Mouse (Mus musculus): Measurements from ENCODE around the gene Cplx2.

Gene Cplx2

DNA sequence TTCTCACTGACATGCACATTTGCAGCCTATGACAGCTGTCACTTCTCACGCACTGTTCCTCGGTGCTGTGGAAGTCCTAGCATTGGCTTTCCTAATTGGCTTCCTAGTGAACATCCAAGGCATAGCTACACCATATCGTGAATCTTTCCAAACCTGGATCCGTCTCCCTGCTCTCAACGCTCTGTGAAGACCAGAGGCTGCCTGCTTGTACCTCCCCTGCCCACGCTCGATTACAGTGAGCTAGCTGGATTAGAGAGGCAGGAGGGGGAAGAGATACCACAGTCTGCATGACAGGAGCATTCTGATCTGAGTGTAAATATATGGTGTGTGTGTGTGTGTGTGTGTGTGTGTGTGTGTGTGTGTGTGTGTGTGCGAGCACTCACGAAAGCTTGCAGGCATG, 3.0 kb upstream of the Cplx2 start:
- no peak for DNase-seq

DNA sequence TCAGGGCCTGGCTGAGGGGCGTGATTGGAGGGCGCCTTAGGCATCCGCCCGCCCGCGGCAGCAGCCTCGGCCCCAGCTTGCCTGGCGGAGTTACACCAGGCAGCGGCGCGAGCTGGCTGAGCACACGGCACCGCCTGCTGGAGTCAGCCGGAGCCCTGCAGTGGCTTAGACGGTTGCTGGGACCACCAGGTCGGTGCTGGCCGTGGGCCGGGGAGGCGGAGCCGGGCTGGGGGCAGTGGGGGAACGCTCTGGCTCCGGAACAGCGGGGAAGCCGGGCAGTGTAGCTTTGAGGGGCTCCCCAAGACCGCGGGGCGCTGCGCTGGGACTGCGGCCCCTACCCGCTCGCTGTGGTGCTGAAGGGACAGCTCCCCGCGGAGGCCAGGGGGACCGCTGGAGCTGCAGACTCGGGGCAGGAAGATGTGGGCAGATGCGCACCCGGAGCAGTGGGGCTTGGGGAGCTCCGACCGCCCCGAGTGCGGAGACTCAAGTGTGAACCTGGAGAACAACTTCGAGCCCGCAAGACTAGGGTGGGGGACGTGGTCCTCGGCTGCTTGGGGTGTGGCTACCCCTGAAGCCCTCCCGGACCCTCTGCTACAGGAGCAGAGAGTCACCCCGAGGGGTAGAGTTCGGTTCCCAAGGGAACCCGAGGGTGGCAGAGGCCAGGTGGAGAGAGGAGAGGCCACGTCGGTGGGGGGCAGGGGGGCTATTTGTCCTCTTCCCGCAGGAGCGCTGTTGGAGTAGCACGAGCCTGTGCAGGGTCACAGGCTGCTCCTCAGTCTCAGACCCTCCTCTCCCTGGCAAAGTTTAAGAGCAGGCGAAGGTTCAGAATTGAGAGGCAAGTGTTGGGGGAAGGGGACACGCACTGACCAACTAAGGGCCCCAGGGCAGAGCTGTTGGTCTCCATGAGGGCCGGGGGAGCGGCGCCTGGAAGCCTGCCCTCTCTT, 510 bp downstream of the Cplx2 start:
- DNase-seq: peak; percentile 93 to 95

DNA sequence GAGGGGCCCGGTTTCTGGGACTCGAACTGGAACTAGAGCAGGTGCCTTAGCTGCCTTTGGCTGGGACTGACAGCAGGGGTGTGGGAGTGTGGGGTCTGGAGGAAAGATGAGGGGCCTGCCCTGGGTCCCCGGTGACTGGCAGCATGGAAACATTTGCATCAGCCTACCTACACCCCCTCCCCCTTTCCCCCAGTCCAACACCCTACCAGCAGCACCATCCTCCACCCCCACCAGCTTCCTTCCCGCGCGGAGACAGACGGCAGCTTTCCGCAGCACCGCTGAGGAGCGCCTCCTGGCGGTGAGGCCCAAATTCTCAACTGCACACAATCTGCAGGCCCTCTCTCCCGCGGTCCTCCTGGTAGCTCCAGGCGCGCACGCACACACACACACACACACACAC, 1.5 kb downstream of the Cplx2 start:
- DNase-seq: peak; percentile 85 to 86

DNA sequence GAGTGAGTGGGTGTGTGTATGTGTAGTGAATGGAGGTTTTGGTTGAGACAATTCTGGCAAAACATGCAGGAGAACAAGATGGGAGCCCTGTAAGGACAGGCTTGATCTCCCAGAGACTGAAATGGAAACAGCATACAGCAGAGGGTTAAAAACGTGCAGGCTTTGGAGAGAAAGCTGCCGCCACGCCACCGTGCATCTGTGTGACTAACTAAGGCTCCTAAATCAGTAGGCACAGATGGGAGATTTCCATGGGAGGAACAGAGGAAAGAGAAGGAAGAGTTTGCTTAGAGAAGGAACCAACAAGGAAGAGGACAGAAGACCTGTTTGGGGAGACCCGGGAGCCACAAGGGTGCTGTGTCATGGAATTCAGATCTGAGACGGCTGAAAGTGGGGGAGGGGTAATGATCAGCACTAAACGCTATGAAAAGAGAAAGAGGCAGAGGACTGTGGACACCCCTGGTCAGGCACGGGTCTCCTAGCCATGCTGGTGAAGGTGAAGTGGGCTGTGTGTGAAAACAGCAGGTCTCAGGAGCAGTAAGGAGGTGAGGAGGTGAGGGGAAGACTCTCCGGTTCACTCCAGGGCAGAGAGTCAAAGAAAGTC, 3.1 kb downstream of the Cplx2 start:
- DNase-seq: no peak

DNA sequence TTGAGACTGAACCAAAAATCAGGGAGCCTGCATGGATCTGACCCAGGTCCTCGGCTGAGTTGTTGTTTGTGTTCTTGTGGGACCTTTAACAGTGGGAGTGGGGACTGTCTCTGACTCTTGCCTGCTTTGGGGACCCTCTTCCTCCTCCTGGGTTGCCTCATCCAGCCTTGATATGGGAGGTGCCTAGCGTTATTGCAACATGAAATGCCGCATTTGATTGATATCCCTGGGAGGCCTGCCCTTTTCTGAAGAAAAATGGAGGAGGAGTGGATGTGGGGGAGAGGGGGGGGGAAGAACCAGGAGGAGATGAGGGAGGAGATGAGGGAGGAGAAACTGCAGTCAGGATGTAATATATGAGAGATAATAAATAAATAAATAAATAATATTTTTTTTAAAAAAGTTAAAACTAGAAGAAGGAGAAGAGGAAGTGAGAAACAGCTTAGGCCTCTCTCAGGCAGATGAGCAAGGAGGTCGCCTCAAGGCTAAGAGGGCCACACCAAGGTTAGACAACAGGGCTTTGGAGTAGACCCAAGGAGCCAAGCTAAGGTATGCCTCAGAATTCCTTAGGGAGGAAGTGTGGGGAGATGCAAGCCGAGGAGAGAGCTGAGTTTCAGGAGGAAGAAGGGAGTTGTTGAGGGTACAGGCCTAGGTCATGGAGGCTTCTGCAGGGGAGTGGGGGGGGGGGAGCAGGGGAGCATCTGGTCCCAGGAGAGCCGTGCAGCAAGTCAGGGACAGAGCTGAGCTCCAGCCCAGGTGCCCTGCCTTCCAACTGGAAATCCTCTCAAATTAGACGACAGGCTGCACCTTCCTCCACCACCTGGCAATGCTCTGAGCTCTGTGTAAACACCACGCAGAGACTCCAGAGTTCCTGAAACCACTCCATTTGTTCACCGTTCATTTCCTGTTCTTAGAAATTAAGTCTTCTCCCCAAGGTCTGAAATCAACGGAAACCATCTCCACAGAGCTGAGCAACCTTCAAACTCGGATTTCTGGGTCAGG, 4.6 kb downstream of the Cplx2 start:
- DNase-seq: peak in 1 of 2 experiments; percentile 49

DNA sequence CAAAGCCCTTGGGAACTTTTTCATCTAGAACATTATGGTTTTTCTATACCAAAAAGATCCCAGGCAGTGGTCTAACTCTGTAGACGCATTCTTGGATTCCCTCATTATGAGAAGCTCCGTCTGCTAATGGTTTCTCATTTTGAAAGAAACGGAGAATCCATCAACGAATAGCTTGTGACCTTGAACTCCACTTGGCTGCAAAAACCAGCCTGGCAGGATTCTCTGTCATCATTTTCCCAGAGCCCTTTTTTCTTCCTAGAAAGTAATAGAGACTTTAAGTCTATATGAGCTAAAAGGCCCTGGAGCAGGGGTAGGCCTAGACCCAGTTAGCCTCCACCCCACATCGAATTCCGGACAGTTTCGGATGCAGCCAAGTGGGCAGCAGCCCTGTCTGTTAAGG, 5.6 kb downstream of the Cplx2 start:
- DNase-seq: no peak

DNA sequence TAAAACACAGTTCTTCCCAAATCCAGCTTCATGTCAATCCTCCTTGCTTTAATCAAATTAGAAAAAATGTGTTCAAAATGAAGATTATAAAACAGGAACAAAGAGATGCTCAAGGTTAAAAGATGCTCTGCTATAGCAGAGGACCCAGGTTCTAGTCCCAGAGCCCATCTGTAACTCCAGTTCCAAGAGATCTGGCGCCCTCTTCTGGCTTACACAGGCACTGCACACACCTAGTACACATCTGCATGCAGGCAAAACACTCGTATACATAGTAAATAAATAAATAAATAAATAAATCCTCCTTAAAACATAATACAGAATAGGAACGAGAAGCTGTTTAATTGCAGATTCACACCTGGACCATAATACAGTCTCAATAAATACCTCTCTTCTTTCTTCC, 6.9 kb downstream of the Cplx2 start:
- DNase-seq: peak; percentile 69 to 70

DNA sequence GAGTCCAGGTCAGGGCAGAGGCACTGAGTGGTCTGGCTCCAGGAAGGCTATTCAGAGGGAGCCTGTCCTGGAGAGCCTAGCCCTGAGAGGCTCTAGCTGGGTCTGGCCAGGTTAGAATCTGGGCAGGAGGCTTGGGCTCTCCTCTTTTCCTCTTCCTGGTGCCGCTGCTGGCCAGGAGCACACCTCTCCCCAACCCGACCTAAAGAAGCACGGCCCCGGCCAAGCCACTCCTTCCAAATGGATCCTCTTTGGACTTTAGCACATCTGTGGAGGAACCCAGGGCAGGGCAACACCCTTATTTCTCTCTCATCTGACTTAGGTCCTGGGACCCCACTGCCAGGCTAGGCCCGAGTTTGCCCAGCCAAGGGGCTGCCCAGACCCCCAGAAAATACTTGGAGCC, 9.3 kb downstream of the Cplx2 start:
- DNase-seq: no peak

DNA sequence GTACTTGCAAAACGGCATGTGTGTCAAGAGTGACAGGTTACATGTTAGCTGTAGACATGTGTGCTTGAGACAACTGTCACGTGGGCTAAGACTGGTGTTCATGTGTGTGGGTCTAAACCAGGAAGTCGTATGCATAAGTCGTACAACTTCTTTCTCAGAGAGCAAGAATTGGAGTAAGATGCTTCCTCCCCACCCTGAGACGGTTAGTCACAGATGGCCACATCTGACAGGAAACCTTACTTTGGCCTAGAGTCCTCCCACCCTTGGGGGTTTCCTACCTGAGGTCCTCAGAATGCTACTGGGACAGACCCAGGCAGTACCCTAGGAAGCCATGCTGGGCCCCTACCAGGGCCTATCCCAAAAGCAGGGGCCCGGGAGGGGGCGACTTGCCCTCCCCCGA, 10.2 kb downstream of the Cplx2 start:
- DNase-seq: peak; percentile 48 to 50

DNA sequence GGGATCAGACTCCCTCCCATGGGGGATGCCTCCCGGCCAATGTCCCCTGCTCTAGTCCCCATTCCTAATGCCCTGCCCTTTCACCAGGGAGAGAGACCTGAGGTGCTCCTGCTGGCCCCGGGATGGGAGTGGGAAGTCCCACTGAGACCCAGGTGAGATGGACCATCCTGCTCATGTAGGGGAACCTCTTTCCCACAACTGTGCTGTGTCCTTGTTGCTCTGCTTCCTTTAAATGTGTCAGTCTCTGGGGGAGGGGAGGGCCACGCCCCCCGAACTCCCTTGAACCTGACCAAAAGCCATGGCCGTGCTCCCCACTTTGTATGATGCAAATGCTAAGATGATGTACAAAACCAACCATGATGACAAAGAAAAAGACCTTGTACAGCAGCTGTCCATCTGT, 12.4 kb downstream of the Cplx2 start:
- DNase-seq: no peak

DNA sequence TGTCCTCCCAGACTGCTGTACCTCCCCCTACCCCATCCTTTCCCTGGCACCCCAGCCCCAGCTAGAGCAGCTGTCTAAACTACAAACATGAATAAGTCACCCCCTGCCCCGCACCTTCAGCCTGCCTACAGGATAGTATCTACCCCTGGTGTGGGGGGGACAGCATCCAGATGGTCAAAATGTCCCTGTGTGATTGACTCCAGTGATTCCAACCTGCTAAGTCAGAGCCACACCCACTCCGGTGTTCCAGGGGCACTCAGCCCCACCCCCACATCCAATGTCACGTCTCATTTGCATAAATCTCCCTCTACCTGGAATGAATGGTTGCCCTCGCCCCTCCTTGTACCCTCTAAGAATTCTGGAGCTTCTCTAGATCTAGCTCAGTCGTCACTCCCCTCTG, 13.4 kb downstream of the Cplx2 start:
- no peak for DNase-seq

DNA sequence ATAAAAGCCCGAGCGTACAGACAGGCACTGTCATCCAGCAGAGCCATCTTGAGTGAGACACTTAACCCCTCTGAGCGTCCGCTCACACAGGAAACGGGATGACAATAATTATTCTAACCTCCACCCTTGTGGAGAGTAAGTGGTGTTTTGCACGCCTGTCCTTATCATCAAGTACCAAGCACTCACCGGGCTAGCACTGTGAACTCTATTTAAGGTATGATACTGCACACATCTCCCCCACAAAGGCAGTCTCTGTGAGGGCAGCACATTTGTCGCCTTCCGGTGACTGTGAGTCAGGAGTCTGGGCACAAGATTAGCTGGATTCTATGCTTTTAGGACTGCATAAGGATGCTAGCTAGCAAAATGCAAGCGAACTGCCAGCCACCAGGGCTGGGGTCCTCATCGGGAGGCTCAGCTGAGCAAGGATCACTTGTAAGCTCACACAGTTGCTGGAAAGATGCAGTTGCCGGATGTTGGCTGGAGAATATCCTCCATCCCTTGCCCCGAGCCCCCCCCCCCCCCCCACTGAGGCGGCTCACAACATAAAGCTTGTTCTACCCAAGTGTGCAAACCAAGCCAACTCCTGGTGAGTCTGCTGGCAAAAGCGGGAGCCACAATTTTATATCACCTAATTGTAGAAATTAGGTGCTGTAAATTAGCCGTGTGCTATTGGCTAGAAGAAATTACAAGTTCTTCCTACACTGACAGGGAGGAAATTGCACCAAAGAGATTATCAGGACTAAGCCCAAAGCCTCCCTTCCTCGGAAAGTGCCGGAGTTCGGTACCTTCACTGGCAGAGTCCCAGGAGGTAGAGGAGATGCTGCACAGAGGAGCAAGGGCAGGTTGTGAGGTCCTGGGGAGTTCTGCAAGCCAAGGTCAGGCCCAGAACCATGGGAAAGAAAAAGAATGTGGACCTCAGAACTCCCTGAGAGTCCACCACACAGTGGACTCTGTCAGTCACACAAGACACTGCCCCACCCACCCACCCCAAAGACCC, 14.2 kb downstream of the Cplx2 start:
- no peak for DNase-seq

DNA sequence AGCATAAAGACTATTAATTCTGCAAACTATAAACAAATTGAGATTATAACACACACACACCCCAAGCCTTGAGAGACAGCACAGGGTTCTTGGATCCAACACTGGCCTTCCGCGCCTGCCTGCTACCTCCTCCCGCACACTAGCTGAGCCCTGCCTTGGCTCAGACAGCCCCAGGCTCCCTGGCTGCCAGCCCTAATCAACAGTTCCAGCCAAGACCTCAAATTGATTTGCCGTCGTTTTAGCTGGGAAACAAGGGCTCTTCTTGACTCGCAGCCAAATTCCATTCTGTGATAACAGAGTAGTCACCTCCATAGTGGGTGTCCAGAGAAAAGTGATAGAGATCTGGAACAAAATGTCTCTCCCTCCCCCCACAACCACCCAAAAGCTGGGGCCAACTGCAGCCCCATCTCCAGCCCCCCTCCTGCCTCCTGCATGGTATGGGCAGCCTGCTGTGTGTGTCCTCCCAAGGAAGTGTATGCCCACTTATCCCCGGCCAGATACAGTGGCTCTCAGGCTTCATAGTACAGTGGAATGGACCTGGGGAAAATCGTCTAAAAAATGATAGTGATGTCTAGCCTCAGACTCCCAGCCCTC, 18.9 kb downstream of the Cplx2 start:
- DNase-seq: no peak

DNA sequence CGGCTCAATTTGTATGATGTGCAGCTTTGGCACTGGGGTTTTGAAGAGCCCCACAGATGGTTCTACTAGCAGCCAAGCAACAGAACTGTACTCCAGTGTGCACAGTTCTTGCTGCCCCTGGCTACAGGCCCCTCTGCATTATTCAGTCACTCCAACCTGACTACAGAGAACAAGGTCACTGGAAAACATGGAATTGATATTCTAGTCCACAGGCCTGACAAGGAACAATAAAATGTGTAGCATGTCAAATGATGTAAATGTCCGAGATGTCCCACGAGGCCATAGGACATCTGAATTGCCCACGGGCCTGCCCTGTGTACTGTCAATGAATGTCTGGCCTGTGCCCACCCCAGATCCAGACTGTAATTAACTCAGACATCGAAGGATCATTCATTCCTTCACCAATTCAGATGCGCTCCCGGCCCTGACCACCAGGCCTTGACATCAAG, 19.4 kb downstream of the Cplx2 start:
- DNase-seq: no peak

DNA sequence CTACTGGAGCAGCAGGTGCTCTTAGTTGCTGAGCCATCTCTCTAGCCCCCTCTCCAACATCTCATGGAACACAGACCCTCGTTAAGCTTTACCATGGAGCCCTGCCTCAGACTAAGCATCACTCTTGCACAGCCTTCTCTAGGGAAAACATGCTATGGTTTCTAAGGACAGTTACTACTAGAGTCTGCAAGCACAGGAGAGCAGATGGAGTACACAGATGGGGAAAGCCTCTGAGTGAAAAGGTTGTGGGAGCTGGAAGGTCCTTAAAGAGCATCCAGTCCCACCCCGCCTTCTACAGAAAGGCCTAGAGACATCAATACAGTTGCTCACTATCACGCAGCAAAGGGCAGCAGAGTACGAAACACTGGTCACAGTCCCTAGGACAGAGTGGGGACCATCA, 20.2 kb downstream of the Cplx2 start:
- DNase-seq: no peak

DNA sequence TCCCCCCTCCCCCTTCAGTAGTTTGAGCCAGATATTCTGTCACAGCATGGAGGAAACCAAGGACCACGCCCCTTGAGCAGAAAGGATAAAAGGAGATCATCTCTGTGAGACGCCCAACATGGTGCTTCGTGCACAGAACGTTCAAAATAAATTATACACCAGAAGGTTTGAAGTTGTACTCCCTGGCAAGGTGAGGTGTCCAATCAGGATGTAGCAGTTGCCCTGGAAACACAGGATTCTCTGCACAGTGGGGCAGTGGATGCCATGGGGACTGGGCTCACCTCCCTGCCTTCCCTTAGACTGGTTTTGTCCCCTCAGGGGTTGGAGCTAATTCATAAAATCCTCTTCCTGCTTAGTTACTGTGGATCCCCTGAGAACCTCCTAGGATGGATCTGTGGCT, 25.9 kb downstream of the Cplx2 start:
- DNase-seq: no peak

DNA sequence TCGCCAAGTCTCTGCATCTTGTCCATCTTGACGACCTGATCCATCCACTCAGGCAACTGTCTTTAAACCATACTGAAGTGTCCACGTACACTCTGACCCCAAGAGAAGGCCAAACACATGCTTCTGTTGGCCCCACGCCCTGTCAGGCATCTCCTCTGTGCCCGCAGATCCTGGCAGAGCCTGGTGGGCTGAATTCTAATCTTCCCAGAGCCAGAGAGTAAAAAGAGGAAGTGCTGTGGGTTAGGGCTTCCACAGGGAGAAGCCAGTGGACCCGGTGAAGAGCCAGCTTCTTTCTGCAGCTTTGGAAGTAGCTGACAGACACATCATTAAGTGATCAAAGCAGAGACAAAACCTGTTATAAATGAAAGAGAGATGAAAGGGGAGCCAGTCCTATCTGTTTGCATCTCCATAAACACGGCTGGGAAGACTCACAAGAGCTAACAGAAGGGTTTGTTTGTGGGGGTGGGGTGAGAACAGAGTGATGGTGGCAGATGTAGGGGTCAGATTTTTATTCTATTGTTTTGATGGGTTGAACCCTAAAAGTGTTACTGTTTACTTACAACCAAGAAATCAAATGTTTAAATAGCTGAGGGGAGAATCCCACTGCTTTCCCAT, 29.5 kb downstream of the Cplx2 start:
- no peak for DNase-seq

DNA sequence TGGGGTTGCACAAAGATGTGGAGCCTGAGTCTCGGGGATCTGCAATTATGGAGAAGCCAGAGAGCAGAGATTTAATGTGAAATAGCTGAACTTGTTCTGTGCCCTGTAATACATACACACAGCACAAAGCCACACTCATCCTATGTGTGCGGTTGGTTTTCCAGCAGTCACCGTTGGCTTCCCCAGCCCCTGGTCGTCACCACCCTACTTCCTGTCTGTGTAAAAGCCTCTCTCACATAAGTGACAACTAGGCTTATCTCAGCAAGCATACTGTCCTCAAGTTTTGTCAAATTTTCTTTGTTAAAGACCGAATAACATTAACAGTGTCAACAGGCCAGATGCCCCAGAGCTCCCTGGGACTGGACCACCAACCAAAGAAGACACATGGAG, 30.0 kb downstream of the Cplx2 start:
- DNase-seq: no peak

DNA sequence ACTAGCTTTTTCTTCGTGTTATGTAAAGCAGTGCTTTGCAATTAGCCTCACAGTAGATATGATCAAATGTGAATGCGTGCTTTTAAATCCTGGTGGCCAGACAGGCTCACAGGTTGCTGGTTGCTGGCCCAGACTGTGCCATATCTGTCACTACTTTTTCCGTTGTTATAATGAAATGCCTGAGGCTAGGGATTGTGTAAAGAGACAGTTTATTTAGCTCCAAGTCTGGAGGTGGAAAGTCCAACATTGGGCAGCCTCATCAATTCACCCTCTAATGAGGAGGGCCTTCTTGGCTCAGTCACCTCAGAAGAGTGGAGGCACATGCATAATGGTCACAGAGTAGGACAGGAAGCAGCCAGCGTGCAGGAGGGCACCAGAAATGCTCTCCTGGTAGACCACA, 31.2 kb downstream of the Cplx2 start:
- DNase-seq: no peak

DNA sequence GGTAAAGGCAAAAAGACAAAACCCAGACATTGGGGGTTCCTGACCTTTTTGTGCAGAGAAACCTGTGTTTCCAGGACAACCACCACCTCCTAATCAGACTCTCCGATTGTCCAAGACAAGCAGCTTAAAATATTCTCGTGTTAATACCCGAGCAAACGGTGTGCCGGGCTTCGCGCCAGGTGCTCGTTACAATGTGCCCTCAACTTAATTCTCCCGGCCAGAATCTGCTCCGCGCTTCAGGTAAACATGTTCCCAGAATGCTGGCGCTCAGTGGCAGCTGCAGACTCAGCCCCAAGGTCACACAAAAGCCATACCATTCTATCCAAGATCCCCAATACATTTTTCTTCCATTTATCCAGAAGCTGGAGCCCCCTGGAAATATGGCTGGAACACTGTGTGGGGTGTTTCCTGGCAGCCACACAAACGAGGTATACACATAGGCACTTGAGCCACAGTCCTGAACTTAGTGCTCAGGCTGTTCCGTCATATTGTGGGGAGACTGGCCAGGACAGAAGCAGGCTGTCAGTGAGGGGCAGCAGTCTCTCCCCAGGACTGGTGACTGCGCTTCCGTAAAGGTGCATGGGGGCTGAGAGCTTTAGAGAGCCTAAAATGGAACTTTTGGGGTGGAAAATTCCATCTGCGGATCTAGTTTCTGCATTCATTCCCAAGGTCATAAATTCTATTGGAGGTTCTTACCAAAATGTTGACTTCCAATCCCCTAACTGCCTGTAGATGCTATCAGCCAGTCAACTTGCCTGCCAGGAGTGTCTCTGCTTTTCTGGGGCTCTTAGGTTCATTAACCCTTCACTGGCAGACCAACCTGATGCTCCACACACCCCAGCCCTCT, 32.3 kb downstream of the Cplx2 start:
- no peak for DNase-seq
